Mouse (Mus musculus): ENCODE measurements around the gene Mettl9.

Gene Mettl9

GRCm38 (mm10) chr7:121045671-121046453, 11.6 kb downstream of the Mettl9 start:
- 94% methylated on average over 6 of the region's 6 CpGs for WGBS

GRCm38 (mm10) chr7:121047624-121048023, 13.4 kb downstream of the Mettl9 start:
- WGBS, result 92% methylated on average over 2 of the region's 2 CpGs

- 91% methylated on average over 4 of the region's 4 CpGs for WGBS
Observed at GRCm38 (mm10) chr7:121053071-121053470, 18.8 kb downstream of the Mettl9 start.

GRCm38 (mm10) chr7:121059477-121060218, 25.4 kb downstream of the Mettl9 start:
- 65% methylated on average over 6 of the region's 6 CpGs for WGBS

GRCm38 (mm10) chr7:121064309-121064708, 30.1 kb downstream of the Mettl9 start:
- WGBS, result 40% methylated on average over 4 of the region's 4 CpGs

GRCm38 (mm10) chr7:121071276-121071675, 37.0 kb downstream of the Mettl9 start:
- 87% methylated on average over 4 of the region's 4 CpGs for WGBS

GRCm38 (mm10) chr7:121072506-121072905, 38.3 kb downstream of the Mettl9 start:
- 74% methylated on average over 5 of the region's 5 CpGs for WGBS

GRCm38 (mm10) chr7:121074281-121074680, 40.0 kb downstream of the Mettl9 start, which contains the start of gene Igsf6:
Gene Igsf6, minus strand, starts transcription at chr7:121074572.
- WGBS, result 81% methylated on average over 11 of the region's 11 CpGs

- 67% methylated on average over 6 of the region's 6 CpGs for WGBS
Observed at GRCm38 (mm10) chr7:121074801-121075400, 40.7 kb downstream of the Mettl9 start.

GRCm38 (mm10) chr7:121075416-121075815, 41.2 kb downstream of the Mettl9 start:
- 68% methylated on average over 5 of the region's 5 CpGs for WGBS

GRCm38 (mm10) chr7:121077311-121077710, 43.1 kb downstream of the Mettl9 start:
- WGBS, result 91% methylated on average over 6 of the region's 6 CpGs

- WGBS, result 9% methylated on average over 5 of the region's 5 CpGs
Observed at GRCm38 (mm10) chr7:121077829-121078228, 43.6 kb downstream of the Mettl9 start.

- 92% methylated on average over 4 of the region's 4 CpGs for WGBS
Observed at GRCm38 (mm10) chr7:121081350-121081749, 47.1 kb downstream of the Mettl9 start, which contains the start of gene Otoa. Gene Otoa, plus strand, starts transcription at chr7:121081650.

- 88% methylated on average over 2 of the region's 2 CpGs for WGBS
Observed at GRCm38 (mm10) chr7:121081816-121082215, 47.6 kb downstream of the Mettl9 start.

GRCm38 (mm10) chr7:121082949-121083513, 48.8 kb downstream of the Mettl9 start:
- WGBS, result 70% methylated on average over 9 of the region's 9 CpGs

- 74% methylated on average over 8 of the region's 8 CpGs for WGBS
Observed at GRCm38 (mm10) chr7:121084840-121085453, 50.7 kb downstream of the Mettl9 start.

GRCm38 (mm10) chr7:121085500-121085899, 51.3 kb downstream of the Mettl9 start:
- WGBS, result 21% methylated on average over 4 of the region's 4 CpGs

- whole genome bisulfite sequencing, result 81% methylated on average over 5 of the region's 5 CpGs
Observed at GRCm38 (mm10) chr7:121088745-121089144, 54.5 kb downstream of the Mettl9 start.

- WGBS, result 88% methylated on average over 7 of the region's 7 CpGs
Observed at GRCm38 (mm10) chr7:121090748-121091147, 56.5 kb downstream of the Mettl9 start.

- WGBS, result 83% methylated on average over 4 of the region's 4 CpGs
Observed at GRCm38 (mm10) chr7:121093026-121093425, 58.8 kb downstream of the Mettl9 start.

GRCm38 (mm10) chr7:121098614-121099389, 64.6 kb downstream of the Mettl9 start:
- 80% methylated on average over 10 of the region's 10 CpGs for WGBS

All from cerebral cortex, adult 2 months (tissue).